Mouse (Mus musculus): ENCODE data around the gene Xrcc3.

- TF ChIP-seq CTCF (IDR thresholded peaks at IDR 0.05; ENCODE audit: low read depth) (no peak), EP300 (IDR thresholded peaks at IDR 0.05; ENCODE audit: low read depth) (no peak)
Observed at GRCm38 (mm10) chr12:111785174-111785573, 28.5 kb downstream of the Xrcc3 start.

Data from liver, postnatal 0 days (tissue).